Mouse (Mus musculus): Measurements from ENCODE around the gene Ano6. TPM values are rescaled to one million over a fixed set of nuclear protein-coding genes. Genes with fewer than 3 reads are reported as not detected.

Gene Ano6
- polyA plus RNA-seq, 1 experiment from 2014 or later, result 54.2 TPM

DNA sequence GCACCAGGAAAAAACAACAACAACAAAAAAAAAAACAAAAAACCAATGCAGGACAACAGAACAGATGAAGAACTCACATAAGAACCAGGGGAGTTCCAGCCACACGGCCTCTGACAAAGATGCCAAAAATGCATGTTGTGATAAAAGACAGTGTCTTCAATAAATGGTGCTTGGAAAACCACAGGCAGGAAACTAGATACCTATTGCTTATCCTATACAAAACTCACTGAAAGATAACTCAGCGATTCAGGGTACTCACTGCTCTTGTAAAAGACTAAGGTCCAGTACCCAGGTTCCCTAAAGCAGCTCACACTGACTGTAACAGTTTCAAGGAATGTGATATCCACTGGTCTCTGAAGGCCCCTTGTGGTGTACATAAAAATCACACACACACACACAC is 20.3 kb upstream of the Ano6 start:
- no peak overlapping the region for H3K4me3 ChIP-seq
- no peaks in the 10 kb centered on the region for H3K4me1 ChIP-seq
- no peaks in the 10 kb centered on the region for H3K27me3 ChIP-seq
- no peaks in the 10 kb centered on the region for H3K36me3 ChIP-seq
- no peak overlapping the region for H3K9ac ChIP-seq
- no peak for ATAC-seq (ENCODE audit: low FRiP score, low read depth)
- 88% methylated on average over 2 of the region's 2 CpGs for WGBS
- no peak overlapping the region for H3K27ac ChIP-seq
- no peak overlapping the region for H3K4me2 ChIP-seq (replicated peaks)
- H3K9me3 ChIP-seq, result no peaks in the 10 kb centered on the region

DNA sequence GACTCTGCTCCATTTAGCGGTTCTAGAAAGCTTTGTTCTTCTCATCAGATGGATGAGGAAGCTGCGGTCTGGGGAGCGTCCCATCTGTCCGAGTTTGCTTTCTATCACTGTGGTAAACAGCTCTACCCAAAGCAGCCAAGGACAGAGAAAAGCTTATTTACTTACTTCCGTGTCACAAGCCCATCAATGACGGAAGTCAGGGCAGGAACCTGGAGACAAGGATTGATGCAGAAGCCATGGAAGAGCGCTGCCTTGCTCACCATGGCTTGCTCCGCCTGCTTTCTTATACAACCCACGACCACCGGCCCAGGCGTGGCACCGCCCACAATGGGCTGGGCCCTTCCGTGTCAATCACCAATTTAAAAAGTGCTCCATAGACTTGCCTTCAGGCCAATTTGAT is 18.3 kb upstream of the Ano6 start:
- Histone ChIP-seq H3K9ac (no peak overlapping the region), H3K9me3 (no peaks in the 10 kb centered on the region), H3K4me1 (no peaks in the 10 kb centered on the region), H3K36me3 (no peaks in the 10 kb centered on the region), H3K27ac (no peak overlapping the region), H3K4me2 (replicated peaks) (no peak overlapping the region), H3K27me3 (no peaks in the 10 kb centered on the region), H3K4me3 (no peak overlapping the region)
- no peak for ATAC-seq (ENCODE audit: low FRiP score, low read depth)
- 60% methylated on average over 13 of the region's 13 CpGs for WGBS

DNA sequence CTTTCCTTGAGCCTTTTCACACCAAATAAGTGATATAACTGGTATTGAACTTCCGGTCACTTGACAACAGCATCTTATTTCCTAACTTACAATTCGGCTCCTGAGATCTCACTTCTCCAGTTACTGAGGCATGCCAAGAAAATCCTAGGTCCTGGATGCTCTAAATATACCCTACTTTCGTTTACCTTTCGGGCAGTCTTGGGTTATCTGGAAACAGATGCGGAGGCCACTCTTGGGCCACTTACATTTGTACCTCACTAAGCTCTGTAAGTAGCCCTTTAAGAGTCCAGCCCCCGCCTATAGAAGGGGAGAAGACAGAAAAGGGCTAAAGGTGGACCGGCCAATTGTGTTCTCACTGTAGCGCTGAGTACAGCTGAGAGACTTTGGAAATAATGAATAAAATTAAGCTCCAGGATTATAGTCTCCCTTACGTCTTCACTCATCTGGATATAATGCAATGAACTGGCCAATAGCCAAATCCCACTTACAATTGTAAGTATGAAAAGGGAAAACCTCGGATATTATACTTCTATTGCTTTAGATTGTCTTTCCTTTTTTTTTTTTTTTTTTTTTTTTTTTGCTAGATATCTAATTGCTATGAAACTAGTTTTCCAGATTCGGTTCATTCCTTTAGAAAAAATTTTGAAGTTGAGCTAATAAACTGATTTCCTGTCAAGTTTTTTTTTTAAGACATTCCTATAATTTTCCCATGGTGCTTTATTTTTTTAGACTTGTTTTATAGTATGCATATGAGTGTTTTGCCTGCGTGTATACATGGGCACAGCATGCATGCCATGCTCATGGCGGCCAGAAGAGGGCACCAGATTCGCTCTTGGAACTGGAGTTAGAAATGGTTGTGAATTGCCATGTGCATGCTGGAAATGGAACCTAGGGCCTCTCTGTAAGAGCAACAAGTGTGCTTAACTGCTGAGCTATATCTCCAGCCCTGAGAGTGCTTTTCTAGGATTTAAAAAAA is 17.5 kb upstream of the Ano6 start:
- H3K4me2 ChIP-seq (replicated peaks), result no peak overlapping the region
- no peak overlapping the region for H3K27ac ChIP-seq
- no peak overlapping the region for H3K4me3 ChIP-seq
- H3K27me3 ChIP-seq, result no peaks in the 10 kb centered on the region
- no peaks in the 10 kb centered on the region for H3K9me3 ChIP-seq
- H3K36me3 ChIP-seq, result no peaks in the 10 kb centered on the region
- no peak overlapping the region for H3K9ac ChIP-seq
- 58% methylated on average over 14 of the region's 14 CpGs for WGBS
- H3K4me1 ChIP-seq, result no peaks in the 10 kb centered on the region
- no peak for ATAC-seq (ENCODE audit: low FRiP score, low read depth)

DNA sequence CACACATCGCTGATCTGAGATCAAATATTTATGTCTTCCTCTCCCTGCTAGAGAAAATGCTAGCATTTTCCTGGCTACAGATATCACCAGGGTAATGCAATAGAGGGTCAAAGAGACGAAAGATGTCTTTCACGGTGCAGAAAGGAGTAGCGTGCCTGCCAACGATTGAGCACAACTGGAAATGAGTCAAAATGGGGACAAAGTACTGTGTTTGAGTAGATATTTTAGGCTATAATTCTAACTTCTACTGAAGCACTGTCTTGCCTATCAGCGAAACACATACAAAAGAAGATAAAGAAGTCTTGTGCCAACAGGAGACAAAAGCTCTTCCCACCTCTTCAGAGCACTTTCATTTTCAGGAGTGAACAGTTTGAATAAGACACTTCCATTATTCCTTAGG is 16.4 kb upstream of the Ano6 start:
- ATAC-seq (ENCODE audit: low FRiP score, low read depth), result no peak
- Histone ChIP-seq H3K4me3 (no peak overlapping the region), H3K9me3 (no peaks in the 10 kb centered on the region), H3K4me2 (replicated peaks) (no peak overlapping the region), H3K9ac (no peak overlapping the region), H3K36me3 (no peaks in the 10 kb centered on the region), H3K4me1 (no peaks in the 10 kb centered on the region), H3K27ac (no peak overlapping the region), H3K27me3 (no peaks in the 10 kb centered on the region)
- whole genome bisulfite sequencing, result 89% methylated on average over 6 of the region's 6 CpGs

DNA sequence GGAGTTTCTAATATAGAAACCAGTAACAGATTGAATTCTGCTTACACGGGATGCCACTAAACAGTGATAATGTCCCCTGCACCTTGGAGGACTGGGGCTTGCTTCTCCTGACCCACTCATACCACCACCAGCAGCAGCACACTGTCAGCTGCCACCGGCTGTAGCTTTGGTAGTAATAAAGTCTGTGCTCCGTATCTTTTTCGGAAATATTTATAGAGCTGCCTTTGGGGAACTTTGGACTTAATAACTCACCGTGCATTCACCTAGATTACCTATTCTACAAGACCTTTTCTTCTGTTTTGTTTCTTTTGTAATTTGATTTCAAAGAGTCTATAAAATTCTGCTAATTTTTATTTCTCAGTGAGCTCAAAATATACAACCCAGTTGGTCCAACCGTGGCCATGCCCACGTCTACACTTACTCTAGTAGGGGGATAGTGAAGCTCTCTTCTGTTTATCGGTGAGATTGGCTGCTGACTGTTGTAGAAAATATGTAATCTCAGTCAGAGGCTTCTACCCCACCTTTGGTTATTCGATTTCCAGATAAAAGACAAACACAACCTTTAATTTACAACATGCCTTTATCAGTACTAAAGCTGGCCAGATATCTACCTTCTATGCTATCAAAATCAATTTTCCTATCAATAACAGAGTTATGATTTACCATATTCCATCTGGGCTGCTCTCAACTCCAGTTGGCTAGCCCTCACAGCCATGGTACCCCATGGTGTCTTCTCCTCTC is 15.8 kb upstream of the Ano6 start:
- Histone ChIP-seq H3K4me3 (no peak overlapping the region), H3K36me3 (no peaks in the 10 kb centered on the region), H3K27ac (no peak overlapping the region), H3K9ac (no peak overlapping the region), H3K27me3 (no peaks in the 10 kb centered on the region), H3K9me3 (no peaks in the 10 kb centered on the region), H3K4me2 (replicated peaks) (no peak overlapping the region), H3K4me1 (no peaks in the 10 kb centered on the region)
- ATAC-seq (ENCODE audit: low FRiP score, low read depth), result no peak
- WGBS, result 73% methylated on average over 9 of the region's 9 CpGs

DNA sequence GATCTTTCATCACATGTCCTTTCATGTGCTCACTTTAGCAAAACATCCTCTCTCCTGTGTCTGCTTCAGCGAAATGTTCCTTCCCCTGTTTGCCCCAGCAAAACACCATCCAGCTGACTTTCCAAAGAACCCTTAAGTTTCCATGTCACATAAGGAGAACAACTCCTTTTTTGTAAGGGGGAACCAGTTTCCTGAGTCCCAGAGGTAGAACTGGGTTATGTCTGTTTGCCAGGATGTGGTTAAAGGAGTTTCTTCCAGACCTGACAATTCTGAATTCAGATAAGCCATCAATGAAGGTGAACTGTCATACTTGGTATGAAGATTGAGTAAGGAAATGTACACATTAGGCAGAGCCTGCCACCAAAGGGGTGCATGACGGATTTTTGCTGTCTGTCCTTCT is 12.9 kb upstream of the Ano6 start:
- Histone ChIP-seq H3K4me3 (no peak overlapping the region), H3K4me2 (replicated peaks) (no peak overlapping the region), H3K9ac (no peak overlapping the region), H3K4me1 (no peaks in the 10 kb centered on the region), H3K27ac (no peak overlapping the region), H3K36me3 (no peaks in the 10 kb centered on the region), H3K27me3 (no peaks in the 10 kb centered on the region), H3K9me3 (no peaks in the 10 kb centered on the region)
- 92% methylated on average over 2 of the region's 2 CpGs for WGBS
- no peak for ATAC-seq (ENCODE audit: low FRiP score, low read depth)

DNA sequence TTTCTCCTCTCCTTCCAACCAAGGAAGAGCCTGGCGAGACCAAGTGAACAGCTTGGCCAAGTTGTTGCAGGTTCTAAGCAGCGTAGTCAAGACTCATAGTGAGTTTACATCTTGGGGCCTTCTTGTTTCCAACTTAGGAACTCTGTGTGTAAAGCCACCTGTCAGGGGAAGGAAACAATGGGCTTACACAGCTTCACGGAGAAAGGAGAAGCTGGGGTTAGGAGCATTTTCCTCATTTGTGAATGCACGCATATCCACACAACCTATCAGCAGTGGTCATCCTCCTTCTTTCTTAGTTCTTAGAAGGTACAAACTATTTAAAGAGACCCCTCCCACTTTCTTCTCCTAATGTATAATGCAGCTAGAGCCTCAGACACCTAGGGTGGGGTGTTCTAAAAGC is 11.9 kb upstream of the Ano6 start:
- no peaks in the 10 kb centered on the region for H3K27me3 ChIP-seq
- no peak overlapping the region for H3K27ac ChIP-seq
- no peak overlapping the region for H3K9ac ChIP-seq
- no peaks in the 10 kb centered on the region for H3K4me1 ChIP-seq
- H3K36me3 ChIP-seq, result no peaks in the 10 kb centered on the region
- ATAC-seq (ENCODE audit: low FRiP score, low read depth), result no peak
- no peak overlapping the region for H3K4me3 ChIP-seq
- no peak overlapping the region for H3K4me2 ChIP-seq (replicated peaks)
- WGBS, result 93% methylated on average over 4 of the region's 4 CpGs
- H3K9me3 ChIP-seq, result no peaks in the 10 kb centered on the region

DNA sequence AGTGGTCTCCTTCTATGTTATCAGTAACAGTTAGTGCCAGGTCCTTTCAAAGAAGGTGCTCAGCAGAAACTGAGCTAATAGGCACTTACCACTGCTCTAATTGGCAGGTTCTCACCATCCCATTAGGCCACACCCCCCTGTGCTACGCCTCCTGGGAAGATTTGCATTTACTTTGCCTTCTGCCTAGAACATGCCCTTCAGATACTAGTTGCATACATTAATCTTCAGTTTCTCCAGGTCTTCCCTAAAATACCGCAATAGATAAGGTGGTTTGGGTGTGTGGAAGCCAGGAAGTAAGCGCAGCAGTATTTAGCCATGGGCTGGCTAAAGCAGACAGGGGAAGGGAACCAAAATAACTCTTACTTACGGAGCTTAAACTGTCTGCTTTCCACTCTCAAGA is 4.0 kb upstream of the Ano6 start:
- no peaks in the 10 kb centered on the region for H3K9me3 ChIP-seq
- 89% methylated on average over 4 of the region's 4 CpGs for WGBS
- no peak overlapping the region for H3K9ac ChIP-seq
- no peak overlapping the region for H3K27ac ChIP-seq
- no peaks in the 10 kb centered on the region for H3K27me3 ChIP-seq
- H3K4me3 ChIP-seq, result no peak overlapping the region
- H3K4me1 ChIP-seq, result peaks cover 10% of the 10 kb centered on the region
- no peak overlapping the region for H3K4me2 ChIP-seq (replicated peaks)
- no peak for ATAC-seq (ENCODE audit: low FRiP score, low read depth)
- no peaks in the 10 kb centered on the region for H3K36me3 ChIP-seq

DNA sequence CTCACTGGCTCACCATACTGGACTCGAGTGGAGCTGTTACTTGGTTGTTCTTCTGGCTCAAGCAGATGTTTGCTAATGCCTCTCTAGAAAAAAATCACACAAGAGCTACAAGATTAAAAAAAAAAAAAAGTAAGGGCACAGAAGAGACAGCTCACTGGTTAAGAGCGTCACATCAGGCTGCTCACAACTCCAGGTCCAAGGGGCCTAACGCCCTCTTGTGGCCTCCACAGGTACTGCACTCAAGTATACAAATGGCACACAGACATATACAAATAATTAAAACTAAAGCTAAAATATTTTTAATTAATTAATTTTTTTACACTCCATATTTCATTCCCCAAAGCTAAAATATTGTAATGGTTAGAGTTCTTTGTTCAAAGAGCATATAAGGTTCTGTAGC is 3.1 kb upstream of the Ano6 start:
- ATAC-seq (ENCODE audit: low FRiP score, low read depth), result no peak
- H3K4me1 ChIP-seq, result peaks cover 20% of the 10 kb centered on the region
- H3K4me2 ChIP-seq (replicated peaks), result no peak overlapping the region
- WGBS, result 60% methylated on average over 3 of the region's 3 CpGs
- H3K4me3 ChIP-seq, result no peak overlapping the region
- no peaks in the 10 kb centered on the region for H3K9me3 ChIP-seq
- no peak overlapping the region for H3K9ac ChIP-seq
- H3K36me3 ChIP-seq, result no peaks in the 10 kb centered on the region
- no peaks in the 10 kb centered on the region for H3K27me3 ChIP-seq
- H3K27ac ChIP-seq, result no peak overlapping the region

DNA sequence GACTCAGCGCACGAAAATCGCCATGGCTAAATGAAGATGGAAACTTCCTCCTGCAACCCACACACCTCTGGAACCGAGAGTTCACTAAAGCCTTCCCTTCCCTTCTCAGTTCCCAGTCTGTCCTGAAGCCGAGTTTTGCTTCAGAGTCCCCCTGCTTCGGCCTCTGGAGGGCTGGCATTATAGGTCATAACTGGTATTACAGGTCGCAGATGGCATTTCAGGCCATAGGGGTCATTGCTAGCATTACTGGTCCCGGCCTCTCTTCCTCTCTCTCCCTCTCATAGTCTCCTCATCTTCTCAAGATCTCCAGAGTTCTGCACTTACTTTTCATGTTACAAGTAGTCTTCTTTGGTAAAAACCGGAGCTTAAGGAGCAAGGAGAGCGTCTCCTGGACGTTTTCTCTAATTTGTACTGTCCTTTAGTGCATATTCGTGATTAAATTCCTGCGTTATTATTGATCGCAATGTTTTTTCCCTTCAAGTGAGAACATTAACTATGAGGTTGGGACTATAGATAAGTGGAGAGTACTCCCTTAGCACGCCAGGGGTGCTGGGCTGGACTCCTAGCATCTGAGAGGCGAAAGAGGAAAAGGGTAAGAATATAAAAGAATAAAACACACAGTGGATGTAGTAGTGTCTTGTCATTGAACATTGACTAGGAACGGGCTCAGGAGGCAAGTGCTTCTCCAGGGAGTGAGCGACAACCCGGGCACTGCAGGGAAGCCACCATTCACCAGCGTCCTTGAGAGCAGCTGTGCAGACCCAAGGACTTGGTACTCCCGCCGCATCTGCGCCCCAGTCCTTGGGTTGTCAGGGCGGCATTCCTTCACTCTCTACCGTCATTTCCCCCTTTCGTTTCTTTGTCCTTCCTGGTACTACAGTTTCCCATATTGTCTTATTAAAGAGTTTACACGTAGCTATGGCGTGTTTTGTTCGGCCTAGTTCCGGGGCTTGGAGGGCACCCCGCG is 798 bp upstream of the Ano6 start:
- Histone ChIP-seq H3K4me3 (peak overlapping the region; percentile 85), H3K27ac (peak overlapping the region; percentile 78; the same call in 1 of the 2 replicates), H3K36me3 (no peaks in the 10 kb centered on the region), H3K27me3 (no peaks in the 10 kb centered on the region), H3K4me1 (peaks cover 36% of the 10 kb centered on the region), H3K9me3 (no peaks in the 10 kb centered on the region), H3K4me2 (replicated peaks) (peak overlapping the region; percentile 77), H3K9ac (peak overlapping the region; percentile 95)
- peak; percentile 55 for ATAC-seq (ENCODE audit: low FRiP score, low read depth)
- WGBS, result 14% methylated on average over 32 of the region's 32 CpGs

DNA sequence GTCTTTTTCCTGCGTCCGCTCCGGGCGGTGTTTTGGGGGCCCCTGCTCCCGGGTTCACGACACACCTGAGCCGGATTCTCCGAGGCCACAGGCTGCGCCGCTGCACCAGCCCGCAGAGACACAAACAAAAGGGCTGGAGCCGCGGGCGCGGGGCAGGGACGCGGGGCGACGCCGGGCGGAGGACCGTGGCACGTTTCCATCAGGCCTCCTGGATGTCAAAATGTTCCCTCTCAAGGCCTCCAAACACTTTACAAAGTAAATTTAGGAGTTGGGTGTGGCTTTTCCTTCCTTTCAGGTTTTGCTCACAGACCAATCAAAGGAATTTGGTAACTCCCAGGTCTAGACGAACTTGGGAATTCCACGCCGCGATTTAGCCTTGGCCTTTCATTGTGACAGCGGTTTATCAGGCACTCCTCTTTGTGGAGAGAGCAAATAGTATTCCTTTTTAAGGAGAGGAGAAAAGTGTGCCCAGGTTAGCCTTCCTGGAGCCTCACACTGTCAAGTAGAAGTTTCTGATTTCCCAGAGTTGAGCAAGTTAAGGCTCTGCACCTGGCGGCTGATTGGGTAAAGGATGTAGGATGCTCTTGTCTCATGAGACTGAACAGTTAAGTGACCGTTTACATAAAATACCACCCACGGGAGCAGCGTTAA is 623 bp downstream of the Ano6 start:
- Histone ChIP-seq H3K4me2 (replicated peaks) (peak overlapping the region; percentile 77), H3K27me3 (no peaks in the 10 kb centered on the region), H3K9me3 (no peaks in the 10 kb centered on the region), H3K4me1 (peaks cover 46% of the 10 kb centered on the region), H3K36me3 (no peaks in the 10 kb centered on the region), H3K4me3 (peak overlapping the region; percentile 85), H3K9ac (peak overlapping the region; percentile 95), H3K27ac (peak overlapping the region; percentile 78; the same call in 1 of the 2 replicates)
- 2% methylated on average over 32 of the region's 32 CpGs for WGBS
- 0 out of 2 replicates have a peak, but pooled peaks have one; percentile 15 for ATAC-seq (ENCODE audit: low FRiP score, low read depth)

All from limb, embryonic 13.5 days (tissue).